Mouse (Mus musculus) CH12.LX (cell line): ENCODE measurements at regions not wholly inside any gene's neighbourhood (a gene's known extent, or its start where the extent isn't known, plus 50 kb on each side); places are given as distances from the start of the nearest gene placed in this dataset.

Experiments
- DNase-seq: peaks from one replicate; pipeline ENCODE4 v3.0.0-alpha.2; 2013; ENCODE audit errors: extremely low read depth
- H3K27ac ChIP-seq: 2 replicates; pipeline ENCODE4 v1.5.1; 2012; ENCODE audit warnings: low read depth, mild to moderate bottlenecking, control low read depth, moderate library complexity; ENCODE audit not compliant: insufficient read depth
- H3K27me3 ChIP-seq: replicated peaks from 2 replicates; pipeline ENCODE3; 2012; ENCODE audit warnings: inconsistent platforms
- H3K36me3 ChIP-seq, 2 experiments: replicated peaks in 1 of 2; 2 replicates each; pipeline versions ENCODE3 to v1.6.1; 2012; ENCODE audit warnings: inconsistent platforms in 1 of 2, low read length in 1 of 2, mild to moderate bottlenecking in 1 of 2, mixed read lengths in 1 of 2, moderate library complexity in 1 of 2; ENCODE audit not compliant: control insufficient read depth in 1 of 2, insufficient read depth in 1 of 2
- H3K4me1 ChIP-seq, 2 experiments: 2 replicates each; pipeline ENCODE4 v1.6.1; 2012; ENCODE audit warnings: inconsistent platforms in 1 of 2, moderate library complexity in 1 of 2; ENCODE audit not compliant: insufficient read depth in 2 of 2, control insufficient read depth in 1 of 2
- H3K4me2 ChIP-seq: 2 replicates; pipeline ENCODE4 v1.6.1; 2012; ENCODE audit warnings: low read depth, mild to moderate bottlenecking, control low read depth; ENCODE audit not compliant: poor library complexity, insufficient read depth, severe bottlenecking
- H3K4me3 ChIP-seq, 3 experiments: fragments of 150-350 bp in 1 of 3; sonication (generic) in 1 of 3; replicated peaks in 1 of 3; 2 replicates each; pipeline versions ENCODE3 to v1.5.1; 2011 to 2012; ENCODE audit warnings: low read depth in 2 of 3, low read length in 2 of 3, mild to moderate bottlenecking in 2 of 3, moderate library complexity in 2 of 3, control low read depth in 1 of 3, improper control_type of control experiment in 1 of 3, inconsistent platforms in 1 of 3, mixed read lengths in 1 of 3; ENCODE audit not compliant: poor library complexity in 1 of 3
- H3K79me2 ChIP-seq: replicated peaks from 2 replicates; pipeline ENCODE4 v1.6.1; 2012; ENCODE audit warnings: mild to moderate bottlenecking, moderate library complexity; ENCODE audit not compliant: control insufficient read depth, poor library complexity, insufficient read depth, severe bottlenecking; ENCODE audit errors: extremely low read depth
- H3K9ac ChIP-seq: 2 replicates; pipeline ENCODE4 v1.6.1; 2012; ENCODE audit warnings: low read depth, mild to moderate bottlenecking, control low read depth, moderate library complexity; ENCODE audit not compliant: insufficient read depth
- H3K9me3 ChIP-seq: replicated peaks from 2 replicates; pipeline ENCODE3; 2012; ENCODE audit warnings: low read length, inconsistent platforms, mixed read lengths
- BHLHE40 ChIP-seq: IDR thresholded peaks from 2 replicates; pipeline ENCODE4 v1.6.1; 2011; ENCODE audit warnings: mild to moderate bottlenecking, low read depth, low read length, improper control_type of control experiment
- CTCF ChIP-seq, 2 experiments: IDR thresholded peaks in 1 of 2; conservative IDR thresholded peaks in 1 of 2; 2 replicates each; pipeline ENCODE4 v1.5.1; 2011 to 2012; ENCODE audit warnings: low read depth in 2 of 2, low read length in 2 of 2, improper control_type of control experiment in 1 of 2, inconsistent platforms in 1 of 2, mild to moderate bottlenecking in 1 of 2, moderate library complexity in 1 of 2
- EP300 ChIP-seq: IDR thresholded peaks from 2 replicates; pipeline ENCODE4 v1.6.1; 2011; ENCODE audit warnings: low read length, improper control_type of control experiment
- IRF4 ChIP-seq: IDR thresholded peaks from 2 replicates; pipeline ENCODE4 v1.6.1; 2014; ENCODE audit warnings: low read depth, mild to moderate bottlenecking, inconsistent platforms, low read length, improper control_type of control experiment
- JUN ChIP-seq: IDR thresholded peaks from 2 replicates; pipeline ENCODE4 v1.6.1; 2011; ENCODE audit warnings: low read depth, mild to moderate bottlenecking, low read length, improper control_type of control experiment, moderate library complexity; ENCODE audit not compliant: insufficient read depth
- KAT2A ChIP-seq: IDR thresholded peaks from 2 replicates; pipeline ENCODE4 v1.6.1; 2012; ENCODE audit warnings: low read length, improper control_type of control experiment, inconsistent platforms; ENCODE audit not compliant: insufficient replicate concordance
- MAFK ChIP-seq: IDR thresholded peaks from 2 replicates; pipeline ENCODE4 v1.6.1; 2011; ENCODE audit warnings: low read length, improper control_type of control experiment; ENCODE audit not compliant: insufficient replicate concordance
- MEF2A ChIP-seq: IDR thresholded peaks from 2 replicates; pipeline ENCODE4 v1.6.1; 2014; ENCODE audit warnings: low read depth, mild to moderate bottlenecking, inconsistent platforms, low read length, improper control_type of control experiment, borderline replicate concordance
- MXI1 ChIP-seq: IDR thresholded peaks from 2 replicates; pipeline ENCODE4 v1.6.1; 2011; ENCODE audit warnings: mild to moderate bottlenecking, low read depth, low read length, improper control_type of control experiment
- NELFE ChIP-seq: IDR thresholded peaks from 2 replicates; pipeline ENCODE4 v1.6.1; 2011; ENCODE audit warnings: low read depth, low read length, improper control_type of control experiment
- PAX5 ChIP-seq: IDR thresholded peaks from 2 replicates; pipeline ENCODE4 v1.6.1; 2012; ENCODE audit warnings: low read length, inconsistent platforms, mixed read lengths
- POLR2A ChIP-seq: IDR thresholded peaks from 2 replicates; pipeline ENCODE4 v1.6.1; 2011; ENCODE audit warnings: low read depth, mild to moderate bottlenecking, improper control_type of control experiment, low read length
- POLR2AphosphoS2 ChIP-seq: IDR thresholded peaks from 2 replicates; pipeline ENCODE4 v1.6.1; 2011; ENCODE audit warnings: low read depth, low read length, improper control_type of control experiment
- RAD21 ChIP-seq: IDR thresholded peaks from 2 replicates; pipeline ENCODE4 v1.6.1; 2011; ENCODE audit warnings: low read depth, mild to moderate bottlenecking, low read length, improper control_type of control experiment, moderate library complexity
- SMC3 ChIP-seq: IDR thresholded peaks from 2 replicates; pipeline ENCODE4 v1.6.1; 2011; ENCODE audit warnings: low read depth, low read length, improper control_type of control experiment
- TBP ChIP-seq: conservative IDR thresholded peaks from 2 replicates; pipeline ENCODE4 v1.6.1; 2011; ENCODE audit warnings: low read depth, low read length, improper control_type of control experiment
- ZKSCAN1 ChIP-seq: IDR thresholded peaks from 2 replicates; pipeline ENCODE4 v1.6.1; 2012; ENCODE audit warnings: low read depth, inconsistent platforms, low read length, improper control_type of control experiment, borderline replicate concordance
- ZMIZ1 ChIP-seq: IDR thresholded peaks from 2 replicates; pipeline ENCODE4 v1.6.1; 2012; ENCODE audit warnings: low read depth, mild to moderate bottlenecking, inconsistent platforms, low read length, improper control_type of control experiment
- dilution Hi-C: fragments of 300-500 bp; cut with MboI; formaldehyde crosslinking; loops from 2 replicates; pipeline ENCODE4 v1.14.3; 2020; ENCODE audit warnings: low sequenced_read_pairs; ENCODE audit not compliant: extremely low pct_unique_long_range_greater_than_20kb, extremely low pct_ligation_motif_present
- in situ Hi-C: fragments of 300-500 bp; cut with MboI; formaldehyde crosslinking; loops from 3 replicates; pipeline ENCODE4 v1.14.3; 2019; ENCODE audit warnings: low sequenced_read_pairs, low pct_ligation_motif_present, low pct_unique_long_range_greater_than_20kb, mixed read lengths

GRCm38 (mm10) chrX:11577294-11577693, 249.7 kb downstream of the H2al1j start:
- TF ChIP-seq PAX5: no peak
- H3K36me3 ChIP-seq: no peaks in the 10 kb centered on the region

DNA sequence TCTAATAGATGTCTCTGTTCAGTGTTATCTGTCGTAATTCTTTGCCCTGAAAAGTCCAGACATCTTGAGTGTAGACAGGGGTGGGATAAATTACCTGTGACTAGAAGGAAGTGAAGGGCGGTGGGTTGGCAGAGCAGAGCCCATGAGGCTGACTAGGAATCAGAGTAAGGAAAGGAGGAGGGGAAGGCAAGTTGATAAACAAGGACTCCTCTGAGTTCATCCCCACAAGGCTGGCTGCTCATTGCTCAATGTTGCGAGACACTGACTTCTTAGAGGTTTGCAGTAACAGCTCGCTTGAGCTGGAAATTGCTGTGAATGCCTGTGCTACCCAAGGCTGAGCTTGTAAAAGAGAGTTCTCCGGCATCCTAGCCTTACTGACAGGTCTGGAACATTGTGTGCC, 257.7 kb downstream of the H2al1j start:
- dilution Hi-C loops (no loop called here), in situ Hi-C loops (no loop called here)
- Histone ChIP-seq H3K9me3 (no peaks in the 10 kb centered on the region), H3K9ac (no peak overlapping the region), H3K27me3 (no peaks in the 10 kb centered on the region), H3K4me1 (no peaks in the 10 kb centered on the region), H3K4me2 (no peak overlapping the region), H3K4me3 (no peak overlapping the region), H3K36me3 (no peaks in the 10 kb centered on the region), H3K27ac (no peak overlapping the region), H3K79me2 (no peaks in the 10 kb centered on the region)
- TF ChIP-seq POLR2AphosphoS2 (no peak), IRF4 (no peak)
- no peak for DNase-seq

More at GRCm38 (mm10) chrX:11577294-11577693, 249.7 kb downstream of the H2al1j start:
- in situ Hi-C loops (no loop called here), dilution Hi-C loops (no loop called here)
- no peak overlapping the region for H3K4me2 ChIP-seq
- no peaks in the 10 kb centered on the region for H3K27me3 ChIP-seq
- H3K9me3 ChIP-seq: no peaks in the 10 kb centered on the region
- H3K27ac ChIP-seq: no peak overlapping the region
- no peaks in the 10 kb centered on the region for H3K79me2 ChIP-seq
- no peaks in the 10 kb centered on the region for H3K4me1 ChIP-seq
- H3K9ac ChIP-seq: no peak overlapping the region
- H3K4me3 ChIP-seq: no peak overlapping the region
- no peak for DNase-seq

DNA sequence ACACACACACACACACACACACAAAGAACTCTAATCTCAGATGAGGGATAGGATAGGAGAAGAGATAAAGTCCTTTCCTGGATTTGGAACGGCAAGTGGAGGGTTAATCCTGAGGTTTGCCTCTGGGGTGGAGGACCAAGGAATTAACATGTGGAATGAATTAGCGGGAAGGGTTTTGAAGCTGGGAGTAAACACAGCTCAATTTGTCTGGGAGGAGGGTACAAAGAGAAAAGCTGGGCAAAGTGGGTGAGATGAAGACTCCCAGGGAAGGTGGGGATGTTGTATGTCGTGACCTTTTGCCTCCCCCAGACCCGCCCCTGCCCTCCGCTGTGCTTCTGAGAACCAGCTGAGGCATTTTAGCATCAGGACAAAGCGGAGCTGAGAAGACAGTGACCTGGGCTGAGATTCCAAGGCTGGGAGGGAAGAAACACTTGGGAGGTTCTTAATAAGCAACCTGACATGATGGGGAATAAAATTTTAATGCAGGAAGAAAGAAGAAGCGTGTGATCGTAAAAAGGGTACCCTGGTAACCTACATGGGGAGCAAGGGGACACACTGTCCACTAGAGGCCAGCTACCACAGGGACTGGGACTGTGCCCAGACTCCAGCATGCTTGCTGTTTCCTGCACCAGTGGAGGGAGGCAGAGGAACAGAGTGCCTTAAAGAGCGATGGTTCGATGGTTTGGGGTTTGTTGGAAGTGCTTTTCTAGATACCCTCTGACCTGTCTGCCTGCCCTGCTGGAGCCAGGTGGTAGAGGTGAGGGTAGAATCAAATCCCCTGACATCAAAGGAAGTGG, 264.0 kb downstream of the H2al1j start:
- H3K27ac ChIP-seq: no peak overlapping the region
- no peaks in the 10 kb centered on the region for H3K4me1 ChIP-seq
- in situ Hi-C loops: no loop called here
- no peaks in the 10 kb centered on the region for H3K27me3 ChIP-seq
- H3K36me3 ChIP-seq: no peaks in the 10 kb centered on the region
- no peak for DNase-seq
- no peak overlapping the region for H3K4me2 ChIP-seq
- dilution Hi-C loops: no loop called here
- H3K9ac ChIP-seq: no peak overlapping the region
- peaks cover 10% of the 10 kb centered on the region for H3K9me3 ChIP-seq
- no peak overlapping the region for H3K4me3 ChIP-seq
- no peak for TF ChIP-seq CTCF (conservative IDR thresholded peaks at IDR 0.05 in 1 of 2, IDR thresholded peaks at IDR 0.05 in 1 of 2; ENCODE audit: low read depth in 2 of 2, low read length in 2 of 2)
- TF ChIP-seq, all 38 proteins: peak for 0
- no peaks in the 10 kb centered on the region for H3K79me2 ChIP-seq

- Histone ChIP-seq H3K9ac (no peak overlapping the region), H3K4me1 (no peaks in the 10 kb centered on the region)
- no peak for DNase-seq
Measured at GRCm38 (mm10) chrX:11594542-11594941, 266.9 kb downstream of the H2al1j start.

More at GRCm38 (mm10) chrX:11594542-11594941, 266.9 kb downstream of the H2al1j start:
- no peaks in the 10 kb centered on the region for H3K27me3 ChIP-seq
- TF ChIP-seq MAFK (no peak), NELFE (no peak), BHLHE40 (no peak), JUN (no peak), MXI1 (no peak), ZKSCAN1 (no peak), SMC3 (no peak), KAT2A (no peak), PAX5 (no peak), TBP (no peak), MEF2A (no peak), RAD21 (no peak), CTCF (conservative IDR thresholded peaks at IDR 0.05 in 1 of 2, IDR thresholded peaks at IDR 0.05 in 1 of 2; ENCODE audit: low read depth in 2 of 2, low read length in 2 of 2) (no peak), POLR2AphosphoS2 (no peak), ZMIZ1 (no peak), EP300 (no peak), POLR2A (no peak)
- no peaks in the 10 kb centered on the region for H3K36me3 ChIP-seq
- no peak overlapping the region for H3K27ac ChIP-seq
- no peak overlapping the region for H3K4me2 ChIP-seq
- dilution Hi-C loops: no loop called here
- in situ Hi-C loops: no loop called here
- H3K9me3 ChIP-seq: peaks cover 10% of the 10 kb centered on the region
- no peak overlapping the region for H3K4me3 ChIP-seq
- H3K79me2 ChIP-seq: no peaks in the 10 kb centered on the region
